ENCODE assay signal across 18 mouse cellular contexts in genomic region chr6:59409001-59409700, GRCm38 (mm10). TPM values are rescaled to one million over a fixed set of nuclear protein-coding genes. Genes with fewer than 3 reads are reported as not detected.
DNase-seq lines count a peak whose midpoint lies in the region; ATAC-seq and TF ChIP-seq lines count a peak whose summit lies in the region.
"Had no signal": no experiment of that assay in that cellular context is flagged by ENCODE, and none has a peak within 500 bp of the region (broad histone marks: within the 10 kb centered on the region; RNA-seq: fewer than 3 reads in every experiment).

No protein-coding gene starts in this region.

- ATAC-seq in heart, embryonic 13.5 days (ENCODE audit: extremely low read depth, insufficient number of reproducible peaks, low FRiP score, low TSS enrichment): no peak; the same call in 1 of the 2 replicates
- ATAC-seq in heart, embryonic 11.5 days (replicated peaks; ENCODE audit: insufficient number of reproducible peaks, low FRiP score, low TSS enrichment): no peak; the same call in 1 of the 2 replicates
- no peak for ATAC-seq in midbrain, embryonic 14.5 days (ENCODE audit: low FRiP score, low TSS enrichment)
- ATAC-seq in midbrain, embryonic 13.5 days: no peak
- peak; percentile 66 for ATAC-seq in hindbrain, embryonic 16.5 days
- ATAC-seq in granulocyte monocyte progenitor cell, adult 5-6 weeks (replicated peaks; ENCODE audit: poor library complexity, severe bottlenecking): no peak
- ATAC-seq: intestine, postnatal 0 days had no signal

- peaks cover 36% of the 10 kb centered on the region for H3K4me1 ChIP-seq in heart, embryonic 13.5 days
- H3K4me1 ChIP-seq in heart, embryonic 11.5 days (ENCODE audit: control insufficient read depth, insufficient read depth, low read length): peaks cover 21% of the 10 kb centered on the region
- H3K4me1 ChIP-seq in midbrain, embryonic 14.5 days (ENCODE audit: control insufficient read depth, insufficient read depth, low read length): 0 out of 2 replicates have a peak, but pooled peaks cover 4% of the 10 kb centered on the region
- H3K4me1 ChIP-seq in midbrain, embryonic 13.5 days (replicated peaks): peaks cover 8% of the 10 kb centered on the region
- no peaks in the 10 kb centered on the region; the same call in 1 of the 2 replicates for H3K4me1 ChIP-seq in hindbrain, embryonic 16.5 days (ENCODE audit: control insufficient read depth, insufficient read depth, low read depth, low read length)
- H3K4me1 ChIP-seq: liver, embryonic 15.5 days had no signal

- TF ChIP-seq POLR2A in brain, embryonic 14.5 days (IDR thresholded peaks at IDR 0.05; ENCODE audit: borderline replicate concordance, extremely low read depth, insufficient read depth, insufficient read length, poor library complexity, severe bottlenecking): no peak

- DNase-seq in midbrain, embryonic 14.5 days: peak; percentile 32
- peak; percentile 81 for DNase-seq in brain, embryonic 14.5 days (ENCODE audit: low read depth)
- DNase-seq: cerebellum, adult 2 months; gastrocnemius, postnatal 14 days; heart, postnatal 10 days; kidney, postnatal 10 days; right cerebral cortex, adult 18-20 months; thymus, adult 2 months had no signal

- no peaks in the 10 kb centered on the region for H3K9me3 ChIP-seq in heart, embryonic 13.5 days
- no peaks in the 10 kb centered on the region for H3K9me3 ChIP-seq in heart, embryonic 11.5 days (replicated peaks; ENCODE audit: control insufficient read depth, low read length)
- H3K9me3 ChIP-seq in midbrain, embryonic 14.5 days (ENCODE audit: control insufficient read depth, low read length): no peaks in the 10 kb centered on the region
- H3K9me3 ChIP-seq in midbrain, embryonic 13.5 days: no peaks in the 10 kb centered on the region
- no peaks in the 10 kb centered on the region for H3K9me3 ChIP-seq in hindbrain, embryonic 16.5 days (ENCODE audit: control insufficient read depth, low read length)
- H3K9me3 ChIP-seq: liver, embryonic 15.5 days had no signal

- TF ChIP-seq CTCF in brain, embryonic 14.5 days (IDR thresholded peaks at IDR 0.05; ENCODE audit: borderline replicate concordance, extremely low read depth, insufficient read depth, insufficient read length): no peak

- no peaks in the 10 kb centered on the region for H3K36me3 ChIP-seq in heart, embryonic 13.5 days
- no peaks in the 10 kb centered on the region for H3K36me3 ChIP-seq in heart, embryonic 11.5 days (ENCODE audit: control insufficient read depth, insufficient read depth, low read length)
- H3K36me3 ChIP-seq in midbrain, embryonic 14.5 days (ENCODE audit: control insufficient read depth, insufficient read depth, low read length): no peaks in the 10 kb centered on the region
- no peaks in the 10 kb centered on the region for H3K36me3 ChIP-seq in midbrain, embryonic 13.5 days
- no peaks in the 10 kb centered on the region for H3K36me3 ChIP-seq in hindbrain, embryonic 16.5 days (ENCODE audit: control insufficient read depth, insufficient read depth, low read length)
- H3K36me3 ChIP-seq: liver, embryonic 15.5 days had no signal

- H3K4me2 ChIP-seq in heart, embryonic 13.5 days: peak overlapping the region; percentile 11; the same call in 1 of the 2 replicates
- no peak overlapping the region for H3K4me2 ChIP-seq in heart, embryonic 11.5 days
- H3K4me2 ChIP-seq in midbrain, embryonic 14.5 days (ENCODE audit: low read length): no peak overlapping the region
- H3K4me2 ChIP-seq in midbrain, embryonic 13.5 days (replicated peaks): no peak overlapping the region
- no peak overlapping the region for H3K4me2 ChIP-seq in hindbrain, embryonic 16.5 days (ENCODE audit: low read length)
- H3K4me2 ChIP-seq: liver, embryonic 15.5 days had no signal

- H3K27me3 ChIP-seq in heart, embryonic 13.5 days (replicated peaks): no peaks in the 10 kb centered on the region
- H3K27me3 ChIP-seq in heart, embryonic 11.5 days (ENCODE audit: control insufficient read depth, insufficient read depth, low read length): no peaks in the 10 kb centered on the region
- H3K27me3 ChIP-seq in midbrain, embryonic 14.5 days (ENCODE audit: control insufficient read depth, insufficient read depth, low read length): no peaks in the 10 kb centered on the region
- no peaks in the 10 kb centered on the region for H3K27me3 ChIP-seq in midbrain, embryonic 13.5 days
- no peaks in the 10 kb centered on the region for H3K27me3 ChIP-seq in hindbrain, embryonic 16.5 days (replicated peaks; ENCODE audit: control insufficient read depth, insufficient read depth, low read length)
- H3K27me3 ChIP-seq: CH12.LX; liver, embryonic 15.5 days had no signal

- no peak overlapping the region for H3K4me3 ChIP-seq in heart, embryonic 13.5 days
- no peak overlapping the region for H3K4me3 ChIP-seq in heart, embryonic 11.5 days (ENCODE audit: low read depth, low read length)
- H3K4me3 ChIP-seq in midbrain, embryonic 14.5 days (replicated peaks; ENCODE audit: low read depth, low read length): no peak overlapping the region
- H3K4me3 ChIP-seq in midbrain, embryonic 13.5 days (replicated peaks): no peak overlapping the region
- no peak overlapping the region for H3K4me3 ChIP-seq in hindbrain, embryonic 16.5 days (ENCODE audit: low read length)
- H3K4me3 ChIP-seq: liver, embryonic 15.5 days; myocyte had no signal

- peak overlapping the region; percentile 52 for H3K27ac ChIP-seq in heart, embryonic 13.5 days (replicated peaks)
- no peak overlapping the region for H3K27ac ChIP-seq in heart, embryonic 11.5 days (ENCODE audit: low read depth, low read length)
- no peak overlapping the region for H3K27ac ChIP-seq in midbrain, embryonic 14.5 days (replicated peaks; ENCODE audit: low read depth, low read length)
- no peak overlapping the region for H3K27ac ChIP-seq in midbrain, embryonic 13.5 days
- no peak overlapping the region for H3K27ac ChIP-seq in hindbrain, embryonic 16.5 days (ENCODE audit: low read depth, low read length)
- H3K27ac ChIP-seq: liver, embryonic 15.5 days; macrophage had no signal

- WGBS in heart, embryonic 13.5 days: 31% methylated on average over 3 of the region's 3 CpGs
- WGBS in heart, embryonic 11.5 days (ENCODE audit: insufficient replicate concordance): 51% methylated on average over 3 of the region's 3 CpGs
- WGBS in midbrain, embryonic 14.5 days: 64% methylated on average over 3 of the region's 3 CpGs
- 69% methylated on average over 3 of the region's 3 CpGs for WGBS in midbrain, embryonic 13.5 days
- WGBS in hindbrain, embryonic 16.5 days: 54% methylated on average over 3 of the region's 3 CpGs

- no peak overlapping the region for H3K9ac ChIP-seq in heart, embryonic 13.5 days
- no peak overlapping the region for H3K9ac ChIP-seq in heart, embryonic 11.5 days (ENCODE audit: low read depth, low read length)
- no peak overlapping the region for H3K9ac ChIP-seq in midbrain, embryonic 14.5 days (replicated peaks; ENCODE audit: low read length)
- H3K9ac ChIP-seq in midbrain, embryonic 13.5 days (replicated peaks): no peak overlapping the region
- H3K9ac ChIP-seq in hindbrain, embryonic 16.5 days (ENCODE audit: low read depth, low read length): no peak overlapping the region
- H3K9ac ChIP-seq: liver, embryonic 15.5 days had no signal

RNA-seq across cellular contexts. Expression of gene Gprin3, which starts 16.9 kb away (rescaled TPM):
- 5.6 TPM in 2 replicates for polyA plus RNA-seq in heart, embryonic 13.5 days (2015; fragmentation: Nextera tagmentation; extraction: Ambion mirVana)
- polyA plus RNA-seq in heart, embryonic 11.5 days (2014; fragmentation: Nextera tagmentation; extraction: Ambion mirVana): 5.5 and 6.5 TPM in 2 replicates
- polyA plus RNA-seq in midbrain, embryonic 14.5 days (2014; fragmentation: Nextera tagmentation; extraction: Ambion mirVana): 7.6 and 8.9 TPM in 2 replicates
- 1.8 and 2.2 TPM in 2 replicates for polyA plus RNA-seq in midbrain, embryonic 13.5 days (2015; fragmentation: Nextera tagmentation; extraction: Ambion mirVana)
- polyA plus RNA-seq in brain, embryonic 14.5 days (2012; rRNA removed): 0.69 and 1.5 TPM in 2 replicates
- polyA plus RNA-seq in hindbrain, embryonic 16.5 days (2015; fragmentation: Nextera tagmentation; extraction: Ambion mirVana): 9.9 and 13.0 TPM in 2 replicates
- total RNA-seq in granulocyte monocyte progenitor cell, adult 5-6 weeks (2014; fragmentation: Nextera tagmentation): 0.37 and 1.1 TPM in 2 replicates
- 0.46 and 0.56 TPM in 2 replicates for total RNA-seq in granulocyte monocyte progenitor cell, adult 5-6 weeks (2017)
- polyA plus RNA-seq: macrophage had no signal
